Mouse (Mus musculus) stomach, embryonic 14.5 days (tissue): Measurements from ENCODE around the gene Krtap27-1. TPM values are rescaled to one million over a fixed set of nuclear protein-coding genes. Genes with fewer than 3 reads are reported as not detected.

Experiments
- ATAC-seq: fragments of 200-750 bp; cut with Nextera tagmentation; 2 replicates; pipeline ENCODE4 v1.8.0; 2017; ENCODE audit warnings: low read depth, moderate TSS enrichment; ENCODE audit not compliant: insufficient number of reproducible peaks, insufficient read depth, low FRiP score
- H3K27ac ChIP-seq: fragments of 300-500 bp; sonication (generic); 2 replicates; pipeline ENCODE4 v1.5.1; 2014; ENCODE audit warnings: mild to moderate bottlenecking, low read length, moderate library complexity, mixed read lengths
- H3K27me3 ChIP-seq: fragments of 300-500 bp; sonication (generic); 2 replicates; pipeline ENCODE4 v1.6.1; 2014; ENCODE audit warnings: low read length, control low read depth, mixed read lengths; ENCODE audit not compliant: control insufficient read depth, insufficient read depth
- H3K36me3 ChIP-seq: fragments of 300-500 bp; sonication (generic); 2 replicates; pipeline ENCODE4 v1.6.1; 2014; ENCODE audit warnings: mild to moderate bottlenecking, control low read depth, low read length, moderate library complexity, mixed read lengths; ENCODE audit not compliant: control insufficient read depth, insufficient read depth
- H3K4me1 ChIP-seq: fragments of 300-500 bp; sonication (generic); 2 replicates; pipeline ENCODE4 v1.6.1; 2014; ENCODE audit warnings: low read length, control low read depth, mixed read lengths; ENCODE audit not compliant: control insufficient read depth, insufficient read depth
- H3K4me2 ChIP-seq: fragments of 300-500 bp; sonication (generic); replicated peaks from 2 replicates; pipeline ENCODE4 v1.6.1; 2014; ENCODE audit warnings: low read depth, low read length, control low read depth
- H3K4me3 ChIP-seq: fragments of 300-500 bp; sonication (generic); 2 replicates; pipeline ENCODE4 v1.5.1; 2014; ENCODE audit warnings: low read depth, low read length, control low read depth
- H3K9ac ChIP-seq: fragments of 300-500 bp; sonication (generic); replicated peaks from 2 replicates; pipeline ENCODE4 v1.6.1; 2014; ENCODE audit warnings: low read depth, mild to moderate bottlenecking, control low read depth, low read length, moderate library complexity, mixed read lengths
- H3K9me3 ChIP-seq: fragments of 300-500 bp; sonication (generic); 2 replicates; pipeline ENCODE4 v1.6.1; 2016; ENCODE audit warnings: low read depth, low read length, control low read depth; ENCODE audit not compliant: control insufficient read depth
- WGBS: fragments of 180-500 bp; shearing (Covaris S2); extraction: QIAGEN DNeasy Blood & Tissue Kit; methylation state at CpG from one replicate; pipeline ENCODE4 v1.1.7; 2014; 5-methylcytosine and 5-hydroxymethylcytosine counted together
- polyA plus RNA-seq: library from polyadenylated mRNA; unstranded; fragments of >200 nt; fragmentation: Nextera tagmentation; extraction: Ambion mirVana; gene quantifications from 2 replicates; pipeline ENCODE4 v1.2.1, GENCODE M21; 2014

The Krtap27-1 gene
- polyA plus RNA-seq, 1 experiment from 2014 or later = not detected

GRCm38 (mm10) chr16:88631474-88631873 is 40.0 kb downstream of the Krtap27-1 start:
- WGBS = 32% methylated on average over 4 of the region's 4 CpGs
- Histone ChIP-seq H3K4me2 (no peak overlapping the region), H3K27ac (no peak overlapping the region), H3K27me3 (no peaks in the 10 kb centered on the region), H3K4me3 (no peak overlapping the region), H3K4me1 (no peaks in the 10 kb centered on the region), H3K9me3 (no peaks in the 10 kb centered on the region), H3K9ac (no peak overlapping the region), H3K36me3 (no peaks in the 10 kb centered on the region)
- ATAC-seq = peak; percentile 85

DNA sequence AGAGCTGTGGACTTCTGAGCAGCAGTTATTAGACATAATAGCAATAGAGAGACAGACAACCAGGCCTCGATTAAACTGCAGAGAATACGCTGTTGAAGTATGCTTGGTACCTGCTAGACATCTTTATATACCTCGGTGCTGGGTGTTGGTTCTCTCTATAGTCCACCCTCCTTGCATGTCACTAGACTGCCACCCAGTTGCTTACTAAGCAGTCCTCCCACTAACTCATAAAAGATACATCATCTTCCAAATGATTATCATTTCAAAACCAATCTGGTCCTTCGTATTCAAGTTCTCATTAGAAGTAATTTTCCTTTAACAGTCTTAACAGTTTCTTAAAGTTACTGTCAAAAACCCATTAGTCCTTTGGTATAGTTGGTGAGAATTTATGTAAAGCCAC is 43.9 kb downstream of the Krtap27-1 start, which contains the start of gene 2310079G19Rik:
2310079G19Rik (minus strand) TSS at position 101 of the 400 bp plus-strand sequence.
- Histone ChIP-seq H3K36me3 (no peaks in the 10 kb centered on the region), H3K9me3 (no peaks in the 10 kb centered on the region), H3K27ac (no peak within 1 kb of the TSS), H3K9ac (no peak within 1 kb of the TSS), H3K4me3 (no peak within 1 kb of the TSS), H3K27me3 (no peaks in the 10 kb centered on the region), H3K4me1 (no peaks in the 10 kb centered on the region), H3K4me2 (no peak within 1 kb of the TSS)
- ATAC-seq = no peak
- WGBS = 90% methylated on average over 4 of the region's 4 CpGs

Other genes starting within 250 kb of the Krtap27-1 start
- not detected in 2 replicates for gene Cldn17, start 164.7 kb downstream of the Krtap27-1 start, polyA plus RNA-seq
- gene Cldn8, start 108.5 kb downstream of the Krtap27-1 start, polyA plus RNA-seq = 9.5 and 9.6 TPM in 2 replicates
- gene Krtap24-1, start 59.4 kb downstream of the Krtap27-1 start, polyA plus RNA-seq = not detected in 2 replicates
- not detected in 2 replicates for gene 2310079G19Rik, start 44.0 kb downstream of the Krtap27-1 start, polyA plus RNA-seq
- gene Krtap26-1, start 23.9 kb downstream of the Krtap27-1 start, polyA plus RNA-seq = not detected in 2 replicates
- not detected in 2 replicates for gene 2310061N02Rik, start 36.3 kb upstream of the Krtap27-1 start, polyA plus RNA-seq
- not detected in 2 replicates for gene Krtap13-1, start 57.2 kb upstream of the Krtap27-1 start, polyA plus RNA-seq
- not detected in 2 replicates for gene Krtap13, start 80.0 kb upstream of the Krtap27-1 start, polyA plus RNA-seq
- gene 2310034C09Rik, start 87.2 kb upstream of the Krtap27-1 start, polyA plus RNA-seq = not detected in 2 replicates
- gene 2310057N15Rik, start 102.5 kb upstream of the Krtap27-1 start, polyA plus RNA-seq = not detected in 2 replicates
- not detected in 2 replicates for gene Gm5965, start 106.2 kb upstream of the Krtap27-1 start, polyA plus RNA-seq
- gene Gm20741, start 140.5 kb upstream of the Krtap27-1 start, polyA plus RNA-seq = not detected in 2 replicates
- not detected in 2 replicates for gene Krtap15, start 148.5 kb upstream of the Krtap27-1 start, polyA plus RNA-seq
- gene Krtap14, start 154.5 kb upstream of the Krtap27-1 start, polyA plus RNA-seq = not detected in 2 replicates
- not detected in 2 replicates for gene Krtap19-1, start 197.7 kb upstream of the Krtap27-1 start, polyA plus RNA-seq
- gene Krtap19-2, start 202.6 kb upstream of the Krtap27-1 start, polyA plus RNA-seq = not detected in 2 replicates
- not detected in 2 replicates for gene Krtap19-3, start 206.4 kb upstream of the Krtap27-1 start, polyA plus RNA-seq
- gene Krtap19-4, start 213.4 kb upstream of the Krtap27-1 start, polyA plus RNA-seq = not detected in 2 replicates
- gene Krtap19-5, start 224.8 kb upstream of the Krtap27-1 start, polyA plus RNA-seq = not detected in 2 replicates